Mouse (Mus musculus) lung, postnatal 0 days (tissue): ENCODE results near the gene Sdc4. TPM values are rescaled to one million over a fixed set of nuclear protein-coding genes. Genes with fewer than 3 reads are reported as not detected.
A peak's percentile ranks its signal among the peaks of the same experiment; 100 is the strongest.

Source experiments
- ATAC-seq: fragments of 200-750 bp; cut with Nextera tagmentation; 2 replicates; pipeline ENCODE4 v1.8.0; 2017; ENCODE audit warnings: moderate library complexity
- DNase-seq: peaks from one replicate; pipeline ENCODE4 v3.0.0-alpha.2; 2016; ENCODE audit warnings: low spot score
- H3K27ac ChIP-seq: fragments of 300-500 bp; sonication (generic); 2 replicates; pipeline ENCODE4 v1.5.1; 2014; ENCODE audit warnings: antibody characterized with exemption, mild to moderate bottlenecking, low read length, mixed read lengths
- H3K27me3 ChIP-seq: fragments of 300-500 bp; sonication (generic); replicated peaks from 2 replicates; pipeline ENCODE4 v1.6.1; 2014; ENCODE audit warnings: low read length, mixed read lengths; ENCODE audit not compliant: insufficient read depth
- H3K36me3 ChIP-seq: fragments of 300-500 bp; sonication (generic); 2 replicates; pipeline ENCODE4 v1.6.1; 2014; ENCODE audit warnings: low read length, mixed read lengths; ENCODE audit not compliant: insufficient read depth
- H3K4me1 ChIP-seq: fragments of 300-500 bp; sonication (generic); 2 replicates; pipeline ENCODE4 v1.6.1; 2014; ENCODE audit warnings: antibody characterized with exemption, low read depth, low read length, mixed read lengths; ENCODE audit not compliant: insufficient read depth
- H3K4me2 ChIP-seq: fragments of 300-500 bp; sonication (generic); replicated peaks from 2 replicates; pipeline ENCODE4 v1.6.1; 2014; ENCODE audit warnings: low read depth, mild to moderate bottlenecking, low read length, moderate library complexity, mixed read lengths
- H3K4me3 ChIP-seq: fragments of 300-500 bp; sonication (generic); 2 replicates; pipeline ENCODE4 v1.5.1; 2014; ENCODE audit warnings: low read depth, low read length
- H3K9ac ChIP-seq: fragments of 300-500 bp; sonication (generic); replicated peaks from 2 replicates; pipeline ENCODE4 v1.6.1; 2014; ENCODE audit warnings: low read depth, mild to moderate bottlenecking
- H3K9me3 ChIP-seq: fragments of 300-500 bp; sonication (generic); 2 replicates; pipeline ENCODE4 v1.6.1; 2016; ENCODE audit warnings: low read length, mixed read lengths
- CTCF ChIP-seq: IDR thresholded peaks from 2 replicates; pipeline ENCODE4 v1.5.1; 2016; ENCODE audit warnings: antibody characterized with exemption, mild to moderate bottlenecking
- EP300 ChIP-seq: IDR thresholded peaks from 2 replicates; pipeline ENCODE4 v1.6.1; 2016; ENCODE audit warnings: antibody characterized with exemption, mild to moderate bottlenecking, control low read depth
- WGBS: fragments of 180-500 bp; shearing (Covaris S2); extraction: QIAGEN DNeasy Blood & Tissue Kit; methylation state at CpG from one replicate; pipeline ENCODE4 v1.1.7; 2014; 5-methylcytosine and 5-hydroxymethylcytosine counted together
- polyA plus RNA-seq: library from polyadenylated mRNA; unstranded; fragments of >200 nt; fragmentation: Nextera tagmentation; extraction: Ambion mirVana; gene quantifications from 2 replicates; pipeline ENCODE4 v1.2.1, GENCODE M21; 2015

The Sdc4 gene
- polyA plus RNA-seq, 1 experiment from 2014 or later, result 217 TPM

DNA sequence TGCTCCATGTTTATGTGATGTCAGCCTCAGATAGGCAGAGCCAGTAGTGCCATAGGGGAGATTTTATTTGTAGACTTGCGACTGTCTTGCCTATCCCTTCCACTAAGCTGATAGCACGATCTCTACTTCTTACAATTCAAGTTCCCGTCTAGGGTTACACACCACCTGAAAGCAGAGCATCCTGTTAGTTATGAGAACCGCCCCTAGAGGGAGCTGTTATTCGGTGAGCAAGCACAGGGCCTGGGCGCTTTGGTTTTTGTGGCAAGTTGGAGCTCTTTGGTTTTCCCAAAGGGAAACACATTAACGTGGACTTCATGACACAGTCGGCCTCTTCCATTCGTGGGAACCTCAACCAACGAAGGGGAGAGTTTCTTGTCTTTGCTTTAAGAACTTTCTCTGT is 26.6 kb upstream of the Sdc4 start:
- Histone ChIP-seq H3K4me2 (no peak overlapping the region), H3K4me1 (no peaks in the 10 kb centered on the region), H3K9ac (no peak overlapping the region), H3K27me3 (no peaks in the 10 kb centered on the region), H3K9me3 (no peaks in the 10 kb centered on the region), H3K36me3 (no peaks in the 10 kb centered on the region), H3K27ac (no peak overlapping the region), H3K4me3 (no peak overlapping the region)
- ATAC-seq, result peak; percentile 40; the same call in 1 of the 2 replicates
- no peak for TF ChIP-seq EP300
- peak; percentile 75 for TF ChIP-seq CTCF
- 25% methylated on average over 10 of the region's 10 CpGs for WGBS
- peak; percentile 75 for DNase-seq

DNA sequence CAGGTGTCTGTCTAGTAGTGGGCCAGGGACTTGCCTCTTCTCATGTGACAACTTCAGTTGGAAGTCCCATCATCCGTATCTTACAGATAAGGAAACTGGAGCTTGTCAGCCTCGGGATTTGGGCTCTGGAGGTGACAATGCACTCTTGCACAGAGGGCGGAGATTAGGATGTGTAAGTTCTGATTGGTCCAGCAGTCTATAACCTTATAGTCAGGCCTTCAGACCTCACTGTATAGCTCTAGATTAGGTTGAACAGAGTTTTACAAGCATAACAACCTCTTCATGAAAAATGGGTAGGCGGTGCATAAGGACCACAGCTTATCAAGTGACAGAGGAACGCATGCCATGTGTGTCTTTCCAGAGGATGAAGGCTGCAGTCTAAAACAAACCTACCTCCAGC is 23.1 kb upstream of the Sdc4 start:
- no peak for DNase-seq
- no peak overlapping the region for H3K27ac ChIP-seq
- H3K4me1 ChIP-seq, result peaks cover 3% of the 10 kb centered on the region; the same call in 1 of the 2 replicates
- no peaks in the 10 kb centered on the region for H3K27me3 ChIP-seq
- no peak overlapping the region for H3K4me3 ChIP-seq
- TF ChIP-seq CTCF (no peak), EP300 (no peak)
- 71% methylated on average over 5 of the region's 5 CpGs for WGBS
- 0 out of 2 replicates have a peak, but pooled peaks cover 16% of the 10 kb centered on the region for H3K36me3 ChIP-seq
- H3K4me2 ChIP-seq, result no peak overlapping the region
- no peak for ATAC-seq
- no peaks in the 10 kb centered on the region for H3K9me3 ChIP-seq
- H3K9ac ChIP-seq, result no peak overlapping the region

DNA sequence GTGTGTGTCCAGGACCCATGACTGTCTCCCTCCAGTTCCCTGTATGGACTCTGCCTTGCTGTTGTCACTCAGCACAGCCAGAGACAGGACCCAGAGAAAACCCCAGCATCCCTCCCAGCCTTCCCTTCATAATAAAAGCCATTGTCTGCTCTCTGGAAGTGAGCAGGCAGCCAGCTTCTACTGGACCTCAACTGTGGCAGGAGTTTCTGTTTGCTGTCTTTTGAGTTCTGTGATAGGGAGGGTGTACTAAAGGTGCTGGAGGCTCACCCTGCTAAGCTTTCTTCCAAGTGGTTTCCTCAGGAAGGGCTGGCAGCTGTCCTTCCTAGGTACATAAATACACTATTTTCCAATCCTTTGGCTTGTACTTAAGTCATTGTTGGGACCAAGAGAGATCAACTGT is 21.5 kb upstream of the Sdc4 start:
- Histone ChIP-seq H3K27me3 (no peaks in the 10 kb centered on the region), H3K9me3 (no peaks in the 10 kb centered on the region), H3K4me3 (no peak overlapping the region), H3K27ac (no peak overlapping the region), H3K9ac (no peak overlapping the region), H3K36me3 (0 out of 2 replicates have a peak, but pooled peaks cover 16% of the 10 kb centered on the region), H3K4me1 (peaks cover 3% of the 10 kb centered on the region; the same call in 1 of the 2 replicates), H3K4me2 (no peak overlapping the region)
- ATAC-seq (no peak), DNase-seq (no peak)
- TF ChIP-seq CTCF (no peak), EP300 (no peak)

DNA sequence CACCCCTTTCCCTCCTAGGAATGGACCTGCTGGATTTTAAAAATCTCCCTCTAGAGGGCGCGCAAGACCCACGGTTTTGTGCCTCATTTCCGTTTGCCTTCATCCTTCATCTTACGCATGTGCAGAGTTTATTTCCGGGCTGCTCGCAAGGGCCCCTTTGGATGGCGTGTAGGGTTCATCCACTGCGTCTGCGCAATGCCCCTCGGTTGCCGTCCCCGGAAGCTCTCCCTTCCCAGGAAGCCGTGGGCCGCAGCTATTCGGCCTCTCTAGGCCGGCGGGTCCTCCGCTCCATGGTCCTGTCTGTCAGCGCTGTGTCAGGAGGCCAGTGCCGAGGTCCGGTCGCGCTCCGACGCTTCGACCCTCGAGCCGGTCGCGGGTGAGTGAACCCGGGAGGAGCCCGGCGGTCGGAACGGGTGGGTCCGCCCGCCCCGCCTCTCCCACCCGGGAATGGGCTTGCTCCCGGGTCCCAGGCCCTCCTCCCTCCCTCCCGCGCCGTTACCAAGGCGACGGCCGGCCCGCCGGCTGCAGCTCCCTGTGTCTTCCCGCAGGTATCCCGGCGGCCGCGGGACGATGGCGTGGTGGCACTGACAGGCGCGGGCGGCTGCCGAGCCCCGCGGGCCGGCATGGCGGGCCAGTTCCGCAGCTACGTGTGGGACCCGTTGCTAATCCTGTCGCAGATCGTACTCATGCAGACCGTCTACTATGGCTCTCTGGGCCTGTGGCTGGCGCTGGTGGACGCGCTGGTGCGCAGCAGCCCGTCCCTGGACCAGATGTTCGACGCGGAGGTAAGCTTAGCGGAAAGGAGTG is 17.3 kb upstream of the Sdc4 start, which contains the start of gene Gm20458:
Gene Gm20458, plus strand, starts transcription at position 223 of the 807 bp plus-strand sequence.
- H3K36me3 ChIP-seq, result 0 out of 2 replicates have a peak, but pooled peaks cover 16% of the 10 kb centered on the region
- peak within 1 kb of the TSS; percentile 90 for H3K4me3 ChIP-seq
- H3K9me3 ChIP-seq, result no peaks in the 10 kb centered on the region
- under 1% methylated on average over 66 of the region's 79 CpGs for WGBS
- ATAC-seq, result peak; percentile 96
- TF ChIP-seq CTCF (peak; percentile 82), EP300 (no peak)
- H3K27ac ChIP-seq, result peak within 1 kb of the TSS; percentile 82
- H3K9ac ChIP-seq, result peak within 1 kb of the TSS; percentile 82
- H3K27me3 ChIP-seq, result no peaks in the 10 kb centered on the region
- peak within 1 kb of the TSS; percentile 81 for H3K4me2 ChIP-seq
- peak; percentile 99 for DNase-seq
- H3K4me1 ChIP-seq, result peaks cover 12% of the 10 kb centered on the region

DNA sequence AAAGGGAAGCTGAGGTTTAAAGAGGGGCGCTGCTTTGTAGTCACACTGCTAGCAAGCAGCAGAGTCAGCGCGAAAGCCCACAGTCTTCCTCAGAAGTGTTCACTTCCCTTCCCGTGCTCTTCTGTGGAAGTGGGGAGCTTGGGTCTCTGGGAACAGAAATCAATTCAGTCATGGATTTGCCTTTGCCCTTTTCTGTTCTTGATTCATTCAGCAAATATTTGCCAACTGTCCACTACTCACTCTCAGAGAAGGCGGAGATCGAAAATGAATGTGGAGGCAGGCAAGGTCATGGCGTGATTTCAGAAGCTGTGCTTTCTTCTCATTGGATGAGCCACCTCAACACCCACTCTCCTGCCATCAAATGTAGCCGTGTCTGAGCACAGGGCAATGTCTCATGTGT is 14.8 kb upstream of the Sdc4 start:
- H3K27ac ChIP-seq, result peak overlapping the region; percentile 43
- H3K4me2 ChIP-seq, result no peak overlapping the region
- no peak for ATAC-seq

DNA sequence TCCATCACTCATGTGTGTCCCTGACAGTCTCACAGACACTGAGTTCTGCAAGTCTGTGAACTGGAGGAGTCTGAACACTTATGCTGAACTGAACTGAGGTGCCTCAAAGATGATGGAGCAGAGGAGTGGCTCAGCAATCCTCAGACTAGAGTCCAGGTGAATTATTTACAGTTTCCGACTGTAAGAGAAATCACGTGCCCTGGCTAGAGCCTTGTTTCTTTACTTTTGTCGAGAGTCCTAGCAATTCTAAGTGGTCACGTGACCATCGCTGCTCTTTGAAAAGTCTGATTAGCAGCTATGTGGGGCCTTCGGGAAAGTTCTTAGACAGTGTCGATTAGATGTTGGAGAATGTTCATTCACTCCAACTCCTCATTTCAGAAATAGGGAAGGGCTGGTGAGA is 14.3 kb upstream of the Sdc4 start:
- DNase-seq (peak; percentile 96), ATAC-seq (peak; percentile 40)
- H3K4me2 ChIP-seq, result no peak overlapping the region
- H3K27me3 ChIP-seq, result no peaks in the 10 kb centered on the region
- 30% methylated on average over 7 of the region's 7 CpGs for WGBS
- H3K4me1 ChIP-seq, result peaks cover 36% of the 10 kb centered on the region
- no peak overlapping the region for H3K4me3 ChIP-seq
- H3K36me3 ChIP-seq, result no peaks in the 10 kb centered on the region
- no peaks in the 10 kb centered on the region for H3K9me3 ChIP-seq
- no peak overlapping the region for H3K9ac ChIP-seq
- peak overlapping the region; percentile 90 for H3K27ac ChIP-seq
- TF ChIP-seq EP300, result peak; percentile 92
- TF ChIP-seq CTCF, result no peak

More for the DNA sequence above, 14.8 kb upstream of the Sdc4 start:
- TF ChIP-seq EP300 (no peak), CTCF (no peak)
- Histone ChIP-seq H3K4me1 (peaks cover 32% of the 10 kb centered on the region), H3K4me3 (no peak overlapping the region), H3K36me3 (0 out of 2 replicates have a peak, but pooled peaks cover 4% of the 10 kb centered on the region), H3K9ac (no peak overlapping the region), H3K27me3 (no peaks in the 10 kb centered on the region), H3K9me3 (no peaks in the 10 kb centered on the region)
- WGBS, result 44% methylated on average over 8 of the region's 8 CpGs
- DNase-seq, result peak; percentile 51
